Mouse (Mus musculus) heart, embryonic 11.5 days (tissue): ENCODE data around the gene Nsrp1. TPM values are rescaled to one million over a fixed set of nuclear protein-coding genes. Genes with fewer than 3 reads are reported as not detected.

Experiments
- ATAC-seq: fragments of 200-750 bp; cut with Nextera tagmentation; replicated peaks from 2 replicates; pipeline ENCODE4 v1.8.0; 2017; ENCODE audit warnings: moderate library complexity; ENCODE audit not compliant: insufficient number of reproducible peaks, low FRiP score, low TSS enrichment
- H3K27ac ChIP-seq: fragments of 300-500 bp; sonication (generic); 2 replicates; pipeline ENCODE4 v1.5.1; 2014; ENCODE audit warnings: mild to moderate bottlenecking, low read depth, low read length
- H3K27me3 ChIP-seq: fragments of 300-500 bp; sonication (generic); 2 replicates; pipeline ENCODE4 v1.6.1; 2014; ENCODE audit warnings: mild to moderate bottlenecking, low read length, mixed read lengths; ENCODE audit not compliant: control insufficient read depth, insufficient read depth
- H3K36me3 ChIP-seq: fragments of 300-500 bp; sonication (generic); 2 replicates; pipeline ENCODE4 v1.6.1; 2014; ENCODE audit warnings: mild to moderate bottlenecking, low read length, moderate library complexity, mixed read lengths; ENCODE audit not compliant: control insufficient read depth, insufficient read depth
- H3K4me1 ChIP-seq: fragments of 300-500 bp; sonication (generic); 2 replicates; pipeline ENCODE4 v1.6.1; 2014; ENCODE audit warnings: low read length; ENCODE audit not compliant: control insufficient read depth, insufficient read depth
- H3K4me2 ChIP-seq: fragments of 300-500 bp; sonication (generic); 2 replicates; pipeline ENCODE4 v1.6.1; 2014; ENCODE audit warnings: mild to moderate bottlenecking, moderate library complexity
- H3K4me3 ChIP-seq: fragments of 300-500 bp; sonication (generic); 2 replicates; pipeline ENCODE4 v1.5.1; 2014; ENCODE audit warnings: low read depth, low read length
- H3K9ac ChIP-seq: fragments of 300-500 bp; sonication (generic); 2 replicates; pipeline ENCODE4 v1.6.1; 2014; ENCODE audit warnings: mild to moderate bottlenecking, low read depth, low read length, moderate library complexity
- H3K9me3 ChIP-seq: fragments of 300-500 bp; sonication (generic); replicated peaks from 2 replicates; pipeline ENCODE4 v1.6.1; 2016; ENCODE audit warnings: low read length; ENCODE audit not compliant: control insufficient read depth
- WGBS: fragments of 180-500 bp; shearing (Covaris S2); extraction: QIAGEN DNeasy Blood & Tissue Kit; methylation state at CpG from one replicate; pipeline ENCODE4 v1.1.7; 2014; ENCODE audit not compliant: insufficient replicate concordance; 5-methylcytosine and 5-hydroxymethylcytosine counted together
- microRNA counts: library from miRNA; unstranded; fragments of <30 nt; microRNA quantifications from one replicate; lab custom pipeline; 2015
- microRNA-seq: library from miRNA; unstranded; fragments of <30 nt; microRNA quantifications from one replicate; pipeline ENCODE4, GENCODE M21; 2016; ENCODE audit warnings: borderline number of aligned reads
- polyA plus RNA-seq: library from polyadenylated mRNA; unstranded; fragments of >200 nt; fragmentation: Nextera tagmentation; extraction: Ambion mirVana; gene quantifications from 2 replicates; pipeline ENCODE4 v1.2.1, GENCODE M21; 2014

Nsrp1 gene
- polyA plus RNA-seq, 1 experiment from 2014 or later = 52.6 TPM

DNA sequence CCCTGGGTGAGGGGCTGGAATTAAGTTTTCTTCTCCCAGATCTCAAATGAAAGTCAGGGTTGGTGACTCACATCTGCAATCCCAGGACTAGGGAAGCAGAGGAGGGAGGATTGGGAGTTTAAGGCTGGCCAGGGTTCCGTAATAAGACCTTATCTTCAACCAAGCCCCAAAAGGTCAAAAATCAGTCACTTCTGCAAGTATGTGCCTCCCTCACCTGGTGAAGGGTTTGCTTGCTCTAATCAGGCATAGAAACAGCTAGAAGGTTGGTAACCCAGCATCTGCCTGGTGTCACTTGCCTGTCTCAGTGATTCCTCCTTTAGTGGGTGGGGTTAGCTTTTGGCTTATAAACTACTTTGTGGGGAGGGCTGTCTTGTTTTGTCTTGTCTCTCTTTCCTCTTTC is 75.9 kb downstream of the Nsrp1 start:
- H3K27me3 ChIP-seq = peaks cover 41% of the 10 kb centered on the region
- H3K9me3 ChIP-seq = no peaks in the 10 kb centered on the region
- H3K36me3 ChIP-seq = no peaks in the 10 kb centered on the region
- no peak overlapping the region for H3K4me2 ChIP-seq
- H3K27ac ChIP-seq = no peak overlapping the region
- H3K4me3 ChIP-seq = no peak overlapping the region
- 43% methylated on average over 1 of the region's 1 CpGs for WGBS
- 0 out of 2 replicates have a peak, but pooled peaks cover 6% of the 10 kb centered on the region for H3K4me1 ChIP-seq
- no peak for ATAC-seq
- no peak overlapping the region for H3K9ac ChIP-seq

DNA sequence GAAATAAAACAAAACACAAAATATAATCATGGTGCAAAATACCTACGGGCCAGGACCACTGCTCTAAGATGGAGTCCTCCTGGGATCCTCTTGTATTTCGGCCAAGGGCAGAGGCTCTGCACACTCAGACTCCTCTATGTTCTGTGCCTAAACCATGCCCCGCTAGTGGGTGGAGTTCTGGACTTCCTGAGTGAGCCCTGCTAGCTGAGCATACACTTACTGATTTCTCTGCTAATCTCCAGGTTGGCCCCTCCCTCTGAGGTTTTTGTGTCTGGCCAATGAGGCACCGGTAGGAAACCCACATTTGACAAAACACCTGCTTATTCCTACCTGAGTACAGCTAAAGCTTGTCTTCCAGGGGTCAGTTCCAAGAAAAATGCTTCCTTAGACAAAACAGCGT is 77.5 kb downstream of the Nsrp1 start:
- H3K4me1 ChIP-seq = 0 out of 2 replicates have a peak, but pooled peaks cover 9% of the 10 kb centered on the region
- H3K9ac ChIP-seq = no peak overlapping the region
- no peak overlapping the region for H3K4me2 ChIP-seq
- peaks cover 49% of the 10 kb centered on the region for H3K27me3 ChIP-seq
- no peaks in the 10 kb centered on the region for H3K9me3 ChIP-seq
- no peak for ATAC-seq
- H3K4me3 ChIP-seq = no peak overlapping the region
- H3K36me3 ChIP-seq = no peaks in the 10 kb centered on the region
- whole genome bisulfite sequencing = 61% methylated on average over 5 of the region's 5 CpGs
- H3K27ac ChIP-seq = no peak overlapping the region

DNA sequence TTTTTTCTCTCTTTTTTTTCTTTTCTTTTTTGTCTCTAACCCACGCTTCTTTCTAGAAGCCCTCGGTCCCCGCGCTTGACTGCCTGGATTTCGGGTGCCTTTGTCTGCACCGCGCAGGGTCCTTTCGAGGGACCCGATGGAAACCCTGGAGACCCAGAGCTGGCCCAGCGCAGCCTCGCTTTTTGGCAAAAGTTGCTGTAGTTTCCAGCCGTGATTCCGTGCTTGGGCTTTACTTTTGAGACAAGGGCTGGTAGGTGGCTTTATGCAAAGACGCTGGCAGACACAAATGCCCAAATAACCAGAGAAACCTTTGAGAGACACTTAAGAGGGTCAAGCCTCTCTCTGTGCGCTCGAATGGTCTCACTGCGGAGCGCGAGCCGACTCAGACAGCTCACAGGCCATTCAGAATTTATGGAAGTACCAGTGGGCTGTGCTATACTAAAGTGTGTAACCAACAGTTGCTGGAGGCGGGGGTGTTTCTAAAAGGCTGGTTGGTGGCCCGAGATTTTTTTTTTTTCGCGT is 79.5 kb downstream of the Nsrp1 start:
- Histone ChIP-seq H3K4me1 (0 out of 2 replicates have a peak, but pooled peaks cover 9% of the 10 kb centered on the region), H3K36me3 (no peaks in the 10 kb centered on the region), H3K27me3 (peaks cover 49% of the 10 kb centered on the region)

DNA sequence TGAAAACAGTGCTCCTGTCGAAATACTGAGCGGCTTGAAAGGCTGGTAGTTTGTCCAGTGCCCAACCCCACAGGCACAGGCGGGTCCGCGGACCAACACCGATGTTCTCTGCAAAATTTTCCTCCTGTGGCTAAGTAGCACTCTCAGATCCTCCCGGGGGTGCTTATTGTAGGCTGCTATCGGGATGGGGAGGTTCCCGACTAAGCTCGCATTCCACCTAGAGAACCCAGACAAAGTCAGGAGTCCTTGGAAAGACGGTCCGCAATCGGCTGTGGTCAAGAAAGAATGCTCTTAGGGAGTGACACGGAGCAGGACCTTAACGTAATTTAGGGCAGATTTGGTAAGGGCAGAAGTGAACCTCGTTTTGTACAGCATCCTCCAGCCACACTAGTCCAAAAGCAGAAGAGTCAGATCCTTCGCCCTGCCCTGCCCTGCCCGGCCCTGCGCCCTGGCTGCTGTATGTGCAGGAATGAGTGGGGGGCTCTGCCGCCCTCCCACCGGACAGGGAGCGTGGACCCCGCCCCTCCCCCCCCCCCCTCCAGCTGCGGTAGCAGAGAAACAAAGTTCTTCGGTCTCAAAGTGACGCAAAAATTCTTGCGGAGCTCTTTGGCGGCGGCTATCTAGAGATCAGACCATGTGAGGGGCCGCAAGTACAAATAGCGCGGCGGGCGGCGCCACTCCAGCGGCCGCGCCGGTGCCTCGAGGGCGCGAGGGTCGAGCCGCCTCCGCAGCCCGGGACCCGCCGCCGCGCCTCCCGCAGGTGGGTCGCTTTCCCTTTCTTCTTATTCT is 80.1 kb downstream of the Nsrp1 start, which contains the start of gene Slc6a4:
TSS of gene Slc6a4 (plus strand) at position 688 of the 789 bp plus-strand sequence.
- no peak for ATAC-seq
- H3K4me1 ChIP-seq = 0 out of 2 replicates have a peak, but pooled peaks cover 9% of the 10 kb centered on the region
- H3K4me2 ChIP-seq = peak within 1 kb of the TSS; percentile 87
- no peaks in the 10 kb centered on the region for H3K9me3 ChIP-seq
- H3K36me3 ChIP-seq = no peaks in the 10 kb centered on the region
- peak within 1 kb of the TSS; percentile 44; the same call in 1 of the 2 replicates for H3K9ac ChIP-seq
- peaks cover 49% of the 10 kb centered on the region for H3K27me3 ChIP-seq
- H3K4me3 ChIP-seq = peak within 1 kb of the TSS; percentile 47
- H3K27ac ChIP-seq = no peak within 1 kb of the TSS
- WGBS = 1% methylated on average over 52 of the region's 52 CpGs

More for the DNA sequence above, 79.5 kb downstream of the Nsrp1 start:
- no peak overlapping the region for H3K27ac ChIP-seq
- WGBS = 13% methylated on average over 24 of the region's 24 CpGs
- H3K9ac ChIP-seq = no peak overlapping the region; the same call in 1 of the 2 replicates
- no peaks in the 10 kb centered on the region for H3K9me3 ChIP-seq
- peak overlapping the region; percentile 87 for H3K4me2 ChIP-seq
- H3K4me3 ChIP-seq = peak overlapping the region; percentile 47
- no peak for ATAC-seq

DNA sequence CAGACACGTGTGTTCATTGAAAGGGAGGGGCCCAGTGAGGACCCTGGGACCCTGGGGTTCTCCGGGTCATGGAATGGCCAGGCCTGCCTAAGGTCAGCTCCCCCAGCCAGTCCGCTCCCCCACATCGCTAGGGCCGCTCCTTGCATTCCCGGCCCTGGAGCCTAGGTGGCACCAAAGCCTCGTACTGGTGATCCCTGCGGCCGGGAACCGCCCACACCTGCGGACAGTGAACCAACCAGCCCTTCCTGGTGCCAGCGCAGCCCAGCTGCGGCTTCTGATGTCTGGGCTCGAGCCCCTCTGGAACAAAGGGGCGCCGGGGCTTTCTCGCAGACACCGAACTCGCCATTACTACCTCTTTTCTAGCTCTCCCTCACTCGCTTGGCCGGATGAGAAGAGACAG is 80.9 kb downstream of the Nsrp1 start:
- peak overlapping the region; percentile 47 for H3K4me3 ChIP-seq
- no peak overlapping the region for H3K27ac ChIP-seq
- peaks cover 49% of the 10 kb centered on the region for H3K27me3 ChIP-seq
- no peaks in the 10 kb centered on the region for H3K9me3 ChIP-seq
- WGBS = under 1% methylated on average over 21 of the region's 21 CpGs
- H3K4me1 ChIP-seq = 0 out of 2 replicates have a peak, but pooled peaks cover 9% of the 10 kb centered on the region
- peak overlapping the region; percentile 87 for H3K4me2 ChIP-seq
- no peak overlapping the region for H3K9ac ChIP-seq
- H3K36me3 ChIP-seq = no peaks in the 10 kb centered on the region
- ATAC-seq = peak; percentile 39; the same call in 1 of the 2 replicates

DNA sequence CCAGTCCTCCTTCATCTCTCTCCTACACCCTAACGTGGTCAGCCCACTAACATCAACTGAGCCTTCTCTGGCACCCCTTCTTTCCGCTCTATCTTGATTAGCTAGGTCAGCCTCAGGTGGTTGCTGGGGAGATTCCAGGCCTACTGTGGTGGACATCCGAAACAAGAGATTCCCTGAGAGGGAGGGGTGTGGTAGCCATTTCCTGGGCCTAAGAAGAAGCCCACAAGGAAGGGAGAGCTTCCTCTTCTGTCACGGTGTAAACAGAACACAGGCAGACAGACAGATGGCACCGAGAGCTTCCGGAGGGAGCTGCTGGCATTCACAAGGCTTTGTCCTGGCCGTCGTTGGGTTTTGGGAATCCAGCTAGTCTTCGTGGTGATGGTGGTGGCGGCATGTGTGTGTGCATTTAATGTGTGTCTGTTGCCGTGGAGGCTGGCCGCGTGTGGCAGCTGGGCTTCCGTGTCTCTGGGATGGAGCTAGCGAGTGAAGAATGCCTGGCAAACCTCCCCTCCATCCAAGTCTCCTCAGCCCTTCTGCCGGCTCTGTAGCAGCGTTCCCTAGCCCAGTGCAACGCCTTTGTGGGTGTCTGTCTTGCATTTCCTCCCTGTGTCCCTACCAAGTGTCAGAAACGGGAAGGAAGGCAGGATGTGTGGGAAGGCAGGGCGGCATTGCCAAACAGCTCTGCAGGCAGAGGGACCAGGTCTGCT is 82.1 kb downstream of the Nsrp1 start:
- no peak for ATAC-seq
- Histone ChIP-seq H3K4me3 (no peak overlapping the region), H3K4me2 (no peak overlapping the region), H3K9me3 (no peaks in the 10 kb centered on the region), H3K36me3 (no peaks in the 10 kb centered on the region), H3K4me1 (0 out of 2 replicates have a peak, but pooled peaks cover 9% of the 10 kb centered on the region), H3K27me3 (peaks cover 41% of the 10 kb centered on the region), H3K27ac (no peak overlapping the region), H3K9ac (no peak overlapping the region)
- WGBS = 43% methylated on average over 20 of the region's 20 CpGs

MicroRNAs encoded within 50 kb of the gene (microRNA counts, 519-probe panel; counts per million panel counts)
- microRNA mmu-miR-423-3p (lab: Ali Mortazavi, UCI) (4,854 counts per million, percentile 46 among the panel's probes with 10 or more counts), microRNA mmu-miR-423-5p (lab: Ali Mortazavi, UCI) (4,940 counts per million, percentile 50 among the panel's probes with 10 or more counts)

Small RNAs within 50 kb of the gene (microRNA-seq; reads per million reads assigned to microRNA genes)
- gene Mir423 = 3,468 reads per million, percentile 91 among the genes with 10 or more reads in this experiment

Other genes starting within 250 kb of the Nsrp1 start
- 19.9 and 20.8 TPM in 2 replicates for gene Cpd, start 231.4 kb downstream of the Nsrp1 start, polyA plus RNA-seq
- gene Tmigd1, start 176.3 kb downstream of the Nsrp1 start, polyA plus RNA-seq = 0.23 TPM in 1 of 2 replicates, not detected in the other
- 89.0 and 111 TPM in 2 replicates for gene Blmh, start 153.6 kb downstream of the Nsrp1 start, polyA plus RNA-seq
- gene Slc6a4, start 79.8 kb downstream of the Nsrp1 start, polyA plus RNA-seq = 1.5 and 2.2 TPM in 2 replicates
- 0.42 and 0.52 TPM in 2 replicates for gene Efcab5, start 110.5 kb upstream of the Nsrp1 start, polyA plus RNA-seq
- 22.8 and 25.7 TPM in 2 replicates for gene Ssh2, start 137.9 kb upstream of the Nsrp1 start, polyA plus RNA-seq